Mouse (Mus musculus): ENCODE measurements around the gene Gm44502.

DNA sequence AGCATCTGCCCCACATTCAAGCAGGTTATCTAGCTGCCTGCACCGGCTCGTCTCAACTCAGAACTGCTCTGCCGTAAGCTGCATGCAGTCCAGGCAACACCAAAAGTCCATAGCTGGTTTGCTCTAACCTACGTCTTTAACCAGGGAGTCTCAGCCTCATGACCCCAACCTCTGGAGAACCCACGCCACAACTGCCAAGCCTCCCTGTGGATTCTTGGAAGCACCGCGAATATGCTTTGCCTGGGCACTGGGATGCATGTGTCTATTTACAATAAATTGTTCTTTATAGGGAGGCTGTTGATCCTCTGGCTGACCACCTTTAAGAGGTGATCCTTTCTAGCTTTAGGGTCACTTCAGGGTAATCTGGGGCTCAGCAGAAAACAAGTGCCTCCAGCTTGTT is 57.0 kb downstream of the Gm44502 start:
- no peak for TF ChIP-seq GATA1 (IDR thresholded peaks at IDR 0.05; ENCODE audit: low read depth, low read length)
- TF ChIP-seq MEF2A (IDR thresholded peaks at IDR 0.05; ENCODE audit: extremely low read depth, insufficient replicate concordance, low read depth, low read length, poor library complexity, severe bottlenecking) = no peak
- no peak for TF ChIP-seq NRF1 (IDR thresholded peaks at IDR 0.05; ENCODE audit: insufficient read depth, low read depth, low read length, poor library complexity, severe bottlenecking)
